Mouse (Mus musculus): ENCODE results near the gene Traf2. TPM values are rescaled to one million over a fixed set of nuclear protein-coding genes. Genes with fewer than 3 reads are reported as not detected.
A peak's percentile ranks its signal among the peaks of the same experiment; 100 is the strongest.
"Not testable (repeated sequence)": the region's sequence is repeated elsewhere in the genome, so short reads cannot be mapped to it uniquely, and the experiment has no call there.

Gene Traf2
- polyA plus RNA-seq, 1 experiment from 2014 or later = 46.2 TPM

- Histone ChIP-seq H3K9me3 (replicated peaks) (no peaks in the 10 kb centered on the region), H3K36me3 (peaks cover 70% of the 10 kb centered on the region), H3K27me3 (ENCODE audit: low read depth, poor library complexity, severe bottlenecking) (peaks cover 9% of the 10 kb centered on the region), H3K4me3 (no peak overlapping the region), H3K4me1 (peaks cover 31% of the 10 kb centered on the region), H3K27ac (no peak overlapping the region)
- no peak for DNase-seq (ENCODE audit: low spot score)
- 91% methylated on average over 4 of the region's 4 CpGs for WGBS
Observed at GRCm38 (mm10) chr2:25571221-25571620, 24.5 kb upstream of the Traf2 start.

- DNase-seq (ENCODE audit: low spot score) = no peak
- Histone ChIP-seq H3K4me3 (no peak overlapping the region), H3K27me3 (ENCODE audit: low read depth, poor library complexity, severe bottlenecking) (no peaks in the 10 kb centered on the region), H3K27ac (no peak overlapping the region), H3K36me3 (peaks cover 89% of the 10 kb centered on the region), H3K4me1 (peaks cover 19% of the 10 kb centered on the region), H3K9me3 (replicated peaks) (no peaks in the 10 kb centered on the region)
- 89% methylated on average over 3 of the region's 3 CpGs for WGBS
Observed at GRCm38 (mm10) chr2:25569323-25569722, 22.6 kb upstream of the Traf2 start.

GRCm38 (mm10) chr2:25568473-25569019 is 21.8 kb upstream of the Traf2 start:
- no peaks in the 10 kb centered on the region for H3K9me3 ChIP-seq (replicated peaks)
- 93% methylated on average over 6 of the region's 6 CpGs for WGBS
- no peak overlapping the region for H3K27ac ChIP-seq
- peaks cover 12% of the 10 kb centered on the region for H3K4me1 ChIP-seq
- H3K36me3 ChIP-seq = peaks cover 97% of the 10 kb centered on the region
- H3K4me3 ChIP-seq = no peak overlapping the region
- H3K27me3 ChIP-seq (ENCODE audit: low read depth, poor library complexity, severe bottlenecking) = no peaks in the 10 kb centered on the region
- no peak for DNase-seq (ENCODE audit: low spot score)

GRCm38 (mm10) chr2:25566558-25566957 is 19.8 kb upstream of the Traf2 start:
- peaks cover 100% of the 10 kb centered on the region for H3K36me3 ChIP-seq

GRCm38 (mm10) chr2:25565741-25566140 is 19.0 kb upstream of the Traf2 start:
- Histone ChIP-seq H3K36me3 (peaks cover 100% of the 10 kb centered on the region), H3K27me3 (ENCODE audit: low read depth, poor library complexity, severe bottlenecking) (no peaks in the 10 kb centered on the region)
- 93% methylated on average over 8 of the region's 8 CpGs for WGBS

More at GRCm38 (mm10) chr2:25566558-25566957, 19.8 kb upstream of the Traf2 start:
- Histone ChIP-seq H3K4me3 (no peak overlapping the region), H3K4me1 (peaks cover 5% of the 10 kb centered on the region; the same call in 1 of the 2 replicates), H3K9me3 (replicated peaks) (no peaks in the 10 kb centered on the region), H3K27me3 (ENCODE audit: low read depth, poor library complexity, severe bottlenecking) (no peaks in the 10 kb centered on the region), H3K27ac (no peak overlapping the region)
- DNase-seq (ENCODE audit: low spot score) = no peak
- WGBS = 88% methylated on average over 6 of the region's 6 CpGs

GRCm38 (mm10) chr2:25561946-25562345 is 15.2 kb upstream of the Traf2 start:
- Histone ChIP-seq H3K36me3 (peaks cover 77% of the 10 kb centered on the region), H3K9me3 (replicated peaks) (no peaks in the 10 kb centered on the region), H3K4me3 (no peak overlapping the region), H3K27ac (no peak overlapping the region), H3K4me1 (peaks cover 17% of the 10 kb centered on the region), H3K27me3 (ENCODE audit: low read depth, poor library complexity, severe bottlenecking) (no peaks in the 10 kb centered on the region)
- 78% methylated on average over 9 of the region's 9 CpGs for WGBS
- no peak for DNase-seq (ENCODE audit: low spot score)

More at GRCm38 (mm10) chr2:25565741-25566140, 19.0 kb upstream of the Traf2 start:
- H3K4me1 ChIP-seq = no peaks in the 10 kb centered on the region; the same call in 1 of the 2 replicates
- no peak overlapping the region for H3K27ac ChIP-seq
- no peaks in the 10 kb centered on the region for H3K9me3 ChIP-seq (replicated peaks)
- no peak overlapping the region for H3K4me3 ChIP-seq
- DNase-seq (ENCODE audit: low spot score) = no peak

- Histone ChIP-seq H3K27me3 (ENCODE audit: low read depth, poor library complexity, severe bottlenecking) (no peaks in the 10 kb centered on the region), H3K36me3 (peaks cover 63% of the 10 kb centered on the region), H3K4me3 (no peak overlapping the region), H3K4me1 (peaks cover 19% of the 10 kb centered on the region), H3K9me3 (replicated peaks) (no peaks in the 10 kb centered on the region), H3K27ac (no peak overlapping the region)
- WGBS = 94% methylated on average over 8 of the region's 8 CpGs
- DNase-seq (ENCODE audit: low spot score) = no peak
Observed at GRCm38 (mm10) chr2:25560551-25560950, 13.8 kb upstream of the Traf2 start.

- H3K4me3 ChIP-seq = peak overlapping the region; percentile 78
- no peaks in the 10 kb centered on the region for H3K9me3 ChIP-seq (replicated peaks)
- peaks cover 45% of the 10 kb centered on the region for H3K36me3 ChIP-seq
- no peak for DNase-seq (ENCODE audit: low spot score)
- WGBS = 78% methylated on average over 6 of the region's 6 CpGs
- no peaks in the 10 kb centered on the region for H3K27me3 ChIP-seq (ENCODE audit: low read depth, poor library complexity, severe bottlenecking)
- H3K27ac ChIP-seq = no peak overlapping the region
- H3K4me1 ChIP-seq = peaks cover 19% of the 10 kb centered on the region
Observed at GRCm38 (mm10) chr2:25558774-25559173, 12.0 kb upstream of the Traf2 start.

GRCm38 (mm10) chr2:25557964-25558360 is 11.2 kb upstream of the Traf2 start:
- Histone ChIP-seq H3K27ac (peak overlapping the region; percentile 92), H3K36me3 (peaks cover 37% of the 10 kb centered on the region), H3K4me1 (peaks cover 19% of the 10 kb centered on the region), H3K9me3 (replicated peaks) (no peaks in the 10 kb centered on the region), H3K4me3 (peak overlapping the region; percentile 78), H3K27me3 (ENCODE audit: low read depth, poor library complexity, severe bottlenecking) (no peaks in the 10 kb centered on the region)
- under 1% methylated on average over 24 of the region's 24 CpGs for WGBS
- no peak for DNase-seq (ENCODE audit: low spot score)

- H3K4me1 ChIP-seq = peaks cover 19% of the 10 kb centered on the region
- H3K36me3 ChIP-seq = peaks cover 31% of the 10 kb centered on the region
- no peaks in the 10 kb centered on the region for H3K27me3 ChIP-seq (ENCODE audit: low read depth, poor library complexity, severe bottlenecking)
- H3K9me3 ChIP-seq (replicated peaks) = no peaks in the 10 kb centered on the region
- H3K4me3 ChIP-seq = peak within 1 kb of the TSS; percentile 78
- peak within 1 kb of the TSS; percentile 92 for H3K27ac ChIP-seq
- WGBS = under 1% methylated on average over 61 of the region's 61 CpGs
- DNase-seq (ENCODE audit: low spot score) = peak; percentile 95
Observed at GRCm38 (mm10) chr2:25557221-25557963, 10.7 kb upstream of the Traf2 start, which contains the start of gene Edf1. TSS of gene Edf1 (plus strand) at chr2:25557847.

GRCm38 (mm10) chr2:25556296-25556695 is 9.6 kb upstream of the Traf2 start:
- Histone ChIP-seq H3K27ac (no peak overlapping the region), H3K36me3 (peaks cover 20% of the 10 kb centered on the region), H3K27me3 (ENCODE audit: low read depth, poor library complexity, severe bottlenecking) (no peaks in the 10 kb centered on the region), H3K9me3 (replicated peaks) (no peaks in the 10 kb centered on the region), H3K4me3 (no peak overlapping the region), H3K4me1 (peaks cover 19% of the 10 kb centered on the region)
- WGBS = 72% methylated on average over 1 of the region's 1 CpGs
- no peak for DNase-seq (ENCODE audit: low spot score)

- not testable (repeated sequence) for H3K27ac ChIP-seq; H3K9me3 ChIP-seq (replicated peaks); H3K27me3 ChIP-seq (ENCODE audit: low read depth, poor library complexity, severe bottlenecking); DNase-seq (ENCODE audit: low spot score); H3K4me3 ChIP-seq
- Histone ChIP-seq H3K4me1 (peaks cover 19% of the 10 kb centered on the region), H3K36me3 (peaks cover 12% of the 10 kb centered on the region)
- 56% methylated on average over 2 of the region's 2 CpGs for WGBS
Observed at GRCm38 (mm10) chr2:25555479-25555878, 8.7 kb upstream of the Traf2 start.

- H3K9me3 ChIP-seq (replicated peaks); H3K4me3 ChIP-seq; H3K27me3 ChIP-seq (ENCODE audit: low read depth, poor library complexity, severe bottlenecking); H3K27ac ChIP-seq; H3K36me3 ChIP-seq; DNase-seq (ENCODE audit: low spot score): not testable (repeated sequence)
- peaks cover 11% of the 10 kb centered on the region for H3K4me1 ChIP-seq
- WGBS = 90% methylated on average over 4 of the region's 4 CpGs
Observed at GRCm38 (mm10) chr2:25553171-25553786, 6.5 kb upstream of the Traf2 start.

Data from limb, embryonic 10.5 days (tissue).